Mouse (Mus musculus) monocyte, adult 5-6 weeks (primary cell): ENCODE data around the gene Cactin. TPM values are rescaled to one million over a fixed set of nuclear protein-coding genes. Genes with fewer than 3 reads are reported as not detected.
A peak's percentile ranks its signal among the peaks of the same experiment; 100 is the strongest.

Experiments
- ATAC-seq: fragments of 153-309, 156-312 bp; replicated peaks from 2 replicates; pipeline ENCODE4 v1.8.0; 2017; ENCODE audit warnings: mild to moderate bottlenecking; ENCODE audit not compliant: low TSS enrichment, insufficient number of reproducible peaks, severe bottlenecking, poor library complexity, low FRiP score
- total RNA-seq: library from RNA; stranded (forward); fragments of 200-1000, 200-491, 200-594 nt; gene quantifications from 3 replicates; pipeline ENCODE4 v1.2.3, GENCODE M21; 2017

Cactin gene
- total RNA-seq, 1 experiment from 2014 or later = 24.5 TPM

GRCm38 (mm10) chr10:81332277-81332676 lies 11.4 kb downstream of the Cactin start:
- no peak for ATAC-seq

- no peak for ATAC-seq
Observed at GRCm38 (mm10) chr10:81334324-81334723, 13.4 kb downstream of the Cactin start.

- ATAC-seq = no peak
Observed at GRCm38 (mm10) chr10:81335393-81336340, 14.8 kb downstream of the Cactin start.

GRCm38 (mm10) chr10:81336558-81336957 lies 15.7 kb downstream of the Cactin start:
- no peak for ATAC-seq

GRCm38 (mm10) chr10:81340551-81341332 lies 19.8 kb downstream of the Cactin start:
- ATAC-seq = no peak

GRCm38 (mm10) chr10:81341333-81341949 lies 20.5 kb downstream of the Cactin start:
- peak; percentile 45 for ATAC-seq

GRCm38 (mm10) chr10:81342686-81343505 lies 22.0 kb downstream of the Cactin start, which contains the start of gene Gipc3:
Gene Gipc3, minus strand, starts transcription at chr10:81343266.
- ATAC-seq = no peak

GRCm38 (mm10) chr10:81344421-81345161 lies 23.7 kb downstream of the Cactin start:
- no peak for ATAC-seq

GRCm38 (mm10) chr10:81345162-81345534 lies 24.2 kb downstream of the Cactin start:
- no peak for ATAC-seq

GRCm38 (mm10) chr10:81346453-81347067 lies 25.7 kb downstream of the Cactin start:
- peak; percentile 25 for ATAC-seq

GRCm38 (mm10) chr10:81349146-81349545 lies 28.2 kb downstream of the Cactin start:
- ATAC-seq = no peak

- ATAC-seq = no peak
Observed at GRCm38 (mm10) chr10:81349961-81350350, 29.1 kb downstream of the Cactin start.

GRCm38 (mm10) chr10:81350351-81351063 lies 29.6 kb downstream of the Cactin start, which contains the start of gene Hmg20b:
Gene Hmg20b, minus strand, starts transcription at chr10:81350480.
- ATAC-seq = peak; percentile 91

- ATAC-seq = no peak
Observed at GRCm38 (mm10) chr10:81351678-81352291, 30.9 kb downstream of the Cactin start.

GRCm38 (mm10) chr10:81354738-81355477 lies 34.0 kb downstream of the Cactin start:
- no peak for ATAC-seq

- no peak for ATAC-seq
Observed at GRCm38 (mm10) chr10:81355533-81355932, 34.6 kb downstream of the Cactin start.
